Mouse (Mus musculus): ENCODE measurements around the gene Sirpa. TPM values are rescaled to one million over a fixed set of nuclear protein-coding genes. Genes with fewer than 3 reads are reported as not detected.

The Sirpa gene
- polyA plus RNA-seq, 1 experiment from 2014 or later = 110 TPM

GRCm38 (mm10) chr2:129606269-129606668, 13.6 kb downstream of the Sirpa start:
- DNase-seq (ENCODE audit: low read depth, low spot score) (no peak), ATAC-seq (no peak)
- no peaks in the 10 kb centered on the region for H3K27me3 ChIP-seq
- CTCF ChIA-PET = interaction anchor here (1.1 kb wide), 1 partner anchor 12 kb away, joined by 3 read pairs; no protein-coding TSS in a partner anchor
- POLR2A ChIA-PET = interaction anchor here (1.1 kb wide), 1 partner anchor 14 kb away, joined by 3 read pairs; the partner anchor contains the start of gene Sirpa
- TF ChIP-seq CTCF (IDR thresholded peaks at IDR 0.05) = no peak
- in situ Hi-C loops (cut with MboI; ENCODE audit: low pct_unique_long_range_greater_than_20kb) = no loop called here

DNA sequence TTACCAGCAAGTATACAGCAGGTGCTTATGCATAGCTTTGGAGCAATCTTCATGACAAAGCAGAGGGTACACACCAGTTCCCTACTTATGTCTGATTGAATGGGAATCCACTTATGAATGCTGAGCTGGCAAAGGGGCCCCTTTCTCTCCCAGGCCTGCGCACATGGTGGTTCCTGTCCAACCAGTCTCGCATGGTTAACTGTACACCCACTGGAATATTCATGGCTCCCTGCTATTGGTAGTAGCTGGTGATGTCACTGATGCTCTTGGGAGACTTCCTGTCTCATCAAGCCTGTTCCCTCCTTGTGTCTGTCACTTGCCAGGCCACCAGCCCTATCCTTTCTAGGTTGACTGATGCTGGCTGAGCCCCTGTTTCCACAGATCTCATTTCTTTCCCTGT, 14.3 kb downstream of the Sirpa start:
- ATAC-seq = no peak
- TF ChIP-seq CTCF (IDR thresholded peaks at IDR 0.05) = no peak
- no peak for DNase-seq (ENCODE audit: low read depth, low spot score)
- ChIA-PET POLR2A (interaction anchor here (1.1 kb wide), 1 partner anchor 14 kb away, joined by 3 read pairs; the partner anchor contains the start of gene Sirpa), CTCF (no interaction called here)
- in situ Hi-C loops (cut with MboI; ENCODE audit: low pct_unique_long_range_greater_than_20kb) = no loop called here
- H3K27me3 ChIP-seq = no peaks in the 10 kb centered on the region

DNA sequence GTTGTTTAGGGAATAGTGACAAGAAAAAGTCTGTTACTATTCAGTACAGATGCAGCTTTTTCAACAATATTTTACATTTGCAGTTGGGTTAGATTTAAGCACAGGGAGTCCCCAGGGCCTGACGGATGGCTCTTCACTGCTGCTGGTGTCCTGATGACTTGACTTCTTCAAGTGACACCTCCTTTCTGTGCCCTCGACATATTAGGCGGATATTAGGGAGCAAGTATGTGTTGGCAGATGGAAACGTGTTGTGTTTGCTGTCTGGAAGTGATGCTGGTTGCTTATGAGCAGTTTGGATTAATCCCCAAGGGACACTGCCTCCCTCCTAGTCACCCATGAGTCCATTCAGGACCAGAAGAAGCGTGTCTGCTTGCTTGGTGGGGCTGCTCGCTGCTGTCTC, 21.3 kb downstream of the Sirpa start:
- in situ Hi-C loops (cut with MboI; ENCODE audit: low pct_unique_long_range_greater_than_20kb) = no loop called here
- DNase-seq (ENCODE audit: low read depth, low spot score) (no peak), ATAC-seq (no peak)
- H3K27me3 ChIP-seq = no peaks in the 10 kb centered on the region
- ChIA-PET CTCF (no interaction called here), POLR2A (no interaction called here)
- no peak for TF ChIP-seq CTCF (IDR thresholded peaks at IDR 0.05)

GRCm38 (mm10) chr2:129614482-129615185, 22.0 kb downstream of the Sirpa start:
- no peaks in the 10 kb centered on the region for H3K27me3 ChIP-seq
- in situ Hi-C loops (cut with MboI; ENCODE audit: low pct_unique_long_range_greater_than_20kb) = no loop called here
- no peak for TF ChIP-seq CTCF (IDR thresholded peaks at IDR 0.05)
- CTCF ChIA-PET = no interaction called here
- POLR2A ChIA-PET = no interaction called here
- DNase-seq (ENCODE audit: low read depth, low spot score) = no peak
- ATAC-seq = no peak

GRCm38 (mm10) chr2:129620148-129620547, 27.5 kb downstream of the Sirpa start:
- ATAC-seq (no peak), DNase-seq (ENCODE audit: low read depth, low spot score) (no peak)
- ChIA-PET POLR2A (no interaction called here), CTCF (no interaction called here)
- no peaks in the 10 kb centered on the region for H3K27me3 ChIP-seq
- TF ChIP-seq CTCF (IDR thresholded peaks at IDR 0.05) = no peak
- in situ Hi-C loops (cut with MboI; ENCODE audit: low pct_unique_long_range_greater_than_20kb) = no loop called here

GRCm38 (mm10) chr2:129620881-129621280, 28.2 kb downstream of the Sirpa start:
- ATAC-seq = no peak
- in situ Hi-C loops (cut with MboI; ENCODE audit: low pct_unique_long_range_greater_than_20kb) = no loop called here
- DNase-seq (ENCODE audit: low read depth, low spot score) = no peak
- no peaks in the 10 kb centered on the region for H3K27me3 ChIP-seq
- ChIA-PET POLR2A (no interaction called here), CTCF (no interaction called here)
- TF ChIP-seq CTCF (IDR thresholded peaks at IDR 0.05) = no peak

GRCm38 (mm10) chr2:129621654-129622490, 29.2 kb downstream of the Sirpa start:
- ChIA-PET CTCF (no interaction called here), POLR2A (no interaction called here)
- no peak for TF ChIP-seq CTCF (IDR thresholded peaks at IDR 0.05)
- DNase-seq (ENCODE audit: low read depth, low spot score) (no peak), ATAC-seq (no peak)
- H3K27me3 ChIP-seq = no peaks in the 10 kb centered on the region
- in situ Hi-C loops (cut with MboI; ENCODE audit: low pct_unique_long_range_greater_than_20kb) = no loop called here

DNA sequence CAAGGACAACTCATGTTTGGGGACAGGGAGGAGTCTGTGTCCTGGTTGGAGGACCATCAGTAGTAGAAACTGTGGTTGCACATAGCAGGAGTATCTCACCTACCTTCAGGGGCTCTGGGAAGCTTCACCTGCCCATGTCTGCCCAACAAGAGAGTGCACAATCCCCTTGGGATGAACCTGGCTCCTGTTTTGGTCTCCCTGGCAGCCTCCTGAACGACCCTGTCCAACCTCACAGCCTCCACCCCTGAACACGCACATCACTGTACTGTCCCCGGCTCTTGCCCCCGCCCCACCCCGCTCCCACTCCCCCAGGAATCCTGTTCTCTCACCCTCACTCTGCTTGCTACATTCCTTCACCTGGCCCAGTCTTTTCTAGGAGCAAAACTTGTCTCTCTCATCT, 30.3 kb downstream of the Sirpa start:
- DNase-seq (ENCODE audit: low read depth, low spot score) (no peak), ATAC-seq (no peak)
- TF ChIP-seq CTCF (IDR thresholded peaks at IDR 0.05) = no peak
- in situ Hi-C loops (cut with MboI; ENCODE audit: low pct_unique_long_range_greater_than_20kb) = no loop called here
- no peaks in the 10 kb centered on the region for H3K27me3 ChIP-seq
- ChIA-PET CTCF (no interaction called here), POLR2A (no interaction called here)

DNA sequence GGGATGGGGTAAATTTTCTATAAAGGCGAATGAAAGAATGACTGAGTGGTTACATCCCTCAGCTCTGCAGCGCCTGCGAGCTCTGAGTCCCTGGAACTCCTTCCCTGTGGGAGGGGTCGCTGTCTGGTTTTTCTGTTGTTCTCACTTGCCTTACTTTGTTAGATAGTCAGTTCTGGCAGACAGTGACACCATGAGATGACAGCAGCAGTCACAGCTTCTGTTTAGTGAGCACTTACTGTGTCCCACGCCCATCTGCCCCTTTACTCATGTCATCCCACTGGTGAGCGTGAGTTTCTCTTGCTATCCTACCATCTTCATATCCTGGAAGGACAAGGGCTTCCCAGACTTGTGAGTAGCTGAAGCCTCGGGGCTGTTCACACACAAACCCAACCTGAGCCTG, 31.1 kb downstream of the Sirpa start:
- POLR2A ChIA-PET = no interaction called here
- DNase-seq (ENCODE audit: low read depth, low spot score) = no peak
- H3K27me3 ChIP-seq = no peaks in the 10 kb centered on the region
- no peak for ATAC-seq
- in situ Hi-C loops (cut with MboI; ENCODE audit: low pct_unique_long_range_greater_than_20kb) = no loop called here
- TF ChIP-seq CTCF (IDR thresholded peaks at IDR 0.05) = no peak
- CTCF ChIA-PET = interaction anchor here (1.2 kb wide), 1 partner anchor 94 kb away, joined by 3 read pairs; no protein-coding TSS in a partner anchor

DNA sequence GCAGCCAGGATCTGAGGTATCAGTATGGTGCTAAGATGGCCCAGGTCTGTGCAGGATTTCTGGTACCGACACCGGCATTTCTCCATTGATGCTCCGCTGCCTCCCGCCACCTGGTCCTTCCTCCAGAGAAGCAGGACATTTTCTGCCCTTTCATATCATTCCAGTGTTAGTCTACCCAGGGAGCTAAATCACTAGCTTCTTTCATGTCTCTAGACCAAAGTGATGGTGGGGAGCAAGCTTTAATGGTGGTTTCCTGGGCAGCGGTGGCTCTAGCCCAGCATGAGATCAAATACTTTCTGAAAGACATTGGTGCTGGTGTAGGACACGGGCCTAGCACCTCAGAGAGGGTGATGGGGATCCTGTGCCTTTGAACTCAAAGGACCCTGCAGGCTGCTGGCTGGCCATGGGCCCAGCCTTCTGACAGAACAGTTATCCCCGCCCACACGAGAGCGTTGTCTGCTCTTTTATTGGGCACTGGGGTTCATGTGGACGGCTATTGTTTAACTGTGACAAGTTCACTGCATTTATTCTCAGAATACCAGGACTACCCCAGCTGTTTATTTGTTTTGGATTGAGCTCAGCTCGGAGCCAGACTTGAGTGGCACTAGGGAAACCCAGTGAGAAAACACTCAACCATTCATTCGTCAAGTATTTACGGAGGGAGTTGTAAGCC, 31.7 kb downstream of the Sirpa start:
- ChIA-PET POLR2A (no interaction called here), CTCF (interaction anchor here (1.2 kb wide), 1 partner anchor 95 kb away, joined by 3 read pairs; no protein-coding TSS in a partner anchor)
- no peak for TF ChIP-seq CTCF (IDR thresholded peaks at IDR 0.05)
- no peaks in the 10 kb centered on the region for H3K27me3 ChIP-seq
- DNase-seq (ENCODE audit: low read depth, low spot score) (no peak), ATAC-seq (no peak)
- in situ Hi-C loops (cut with MboI; ENCODE audit: low pct_unique_long_range_greater_than_20kb) = no loop called here

DNA sequence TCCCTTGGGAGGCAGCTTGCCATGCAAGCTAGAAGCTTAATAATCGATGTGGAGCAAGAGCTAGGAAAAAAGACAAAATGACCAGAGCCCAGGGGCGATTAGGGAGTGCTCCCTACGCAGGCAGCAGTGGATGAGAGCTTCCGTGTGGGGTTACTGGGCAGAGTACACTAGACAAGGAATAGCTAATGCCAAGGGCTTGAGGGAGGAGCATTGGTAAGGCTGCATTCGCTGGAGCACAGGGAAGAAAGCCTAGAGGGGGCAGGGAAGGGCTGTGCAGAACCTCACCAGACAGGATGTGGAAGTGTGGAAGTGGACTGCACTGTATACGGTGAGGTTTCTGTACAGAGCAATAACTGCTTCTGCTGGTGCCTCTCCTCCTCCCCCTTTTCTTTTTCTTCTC, 32.3 kb downstream of the Sirpa start:
- TF ChIP-seq CTCF (IDR thresholded peaks at IDR 0.05) = no peak
- no peak for ATAC-seq
- ChIA-PET CTCF (interaction anchor here (1.2 kb wide), 1 partner anchor 95 kb away, joined by 3 read pairs; no protein-coding TSS in a partner anchor), POLR2A (no interaction called here)
- no peak for DNase-seq (ENCODE audit: low read depth, low spot score)
- in situ Hi-C loops (cut with MboI; ENCODE audit: low pct_unique_long_range_greater_than_20kb) = no loop called here
- H3K27me3 ChIP-seq = no peaks in the 10 kb centered on the region

Measured in Patski (cell line).